ENCODE assay signal across 20 mouse cellular contexts in genomic region chr16:97362231-97362888, GRCm38 (mm10). TPM values are rescaled to one million over a fixed set of nuclear protein-coding genes. Genes with fewer than 3 reads are reported as not detected.
DNase-seq lines count a peak whose midpoint lies in the region; ATAC-seq lines count a peak whose summit lies in the region.
"Had no signal": no experiment of that assay in that cellular context is flagged by ENCODE, and none has a peak within 500 bp of the region (broad histone marks: within the 10 kb centered on the region; RNA-seq: fewer than 3 reads in every experiment).

No protein-coding gene starts in this region.

- H3K4me2 ChIP-seq in heart, embryonic 14.5 days (ENCODE audit: low read length) = no peak overlapping the region
- H3K4me2 ChIP-seq: embryonic facial prominence, embryonic 15.5 days; limb, embryonic 15.5 days had no signal

- intact Hi-C loops in heart, postnatal 36 days (cut with DNase I) = no loop called here

- no peak overlapping the region for H3K4me3 ChIP-seq in heart, embryonic 14.5 days (ENCODE audit: control insufficient read depth in 1 of 2, insufficient read depth in 1 of 2, low read depth in 1 of 2, low read length in 2 of 2)
- H3K4me3 ChIP-seq: embryonic facial prominence, embryonic 15.5 days; forebrain, embryonic 10.5 days; limb, embryonic 15.5 days had no signal

- ATAC-seq in heart, embryonic 14.5 days (ENCODE audit: insufficient number of reproducible peaks, insufficient read depth, low FRiP score, low read depth) = peak; percentile 60
- ATAC-seq in hematopoietic stem cell, adult 5-6 weeks (replicated peaks in 1 of 2; ENCODE audit: insufficient read depth in 1 of 2, low FRiP score in 2 of 2, low TSS enrichment in 1 of 2, low read depth in 1 of 2, poor library complexity in 2 of 2, severe bottlenecking in 2 of 2) = peak; percentile 3 to 54; a peak in 1 of 4 replicates
- ATAC-seq: hindbrain, postnatal 0 days; liver, postnatal 0 days; midbrain, embryonic 16.5 days had no signal

- H3K27ac ChIP-seq in heart, embryonic 14.5 days (replicated peaks in 1 of 2; ENCODE audit: control insufficient read depth in 1 of 2, insufficient read depth in 1 of 2, low read depth in 2 of 2, low read length in 2 of 2) = no peak overlapping the region
- H3K27ac ChIP-seq: embryonic facial prominence, embryonic 15.5 days; forebrain, embryonic 10.5 days; hindbrain, postnatal 0 days; limb, embryonic 15.5 days had no signal

- 22% methylated on average over 8 of the region's 8 CpGs for WGBS in heart, embryonic 14.5 days

- no peaks in the 10 kb centered on the region for H3K9me3 ChIP-seq in heart, embryonic 14.5 days (ENCODE audit: control insufficient read depth, low read length)
- H3K9me3 ChIP-seq: embryonic facial prominence, embryonic 15.5 days; forebrain, embryonic 10.5 days; limb, embryonic 15.5 days had no signal

- no peak for DNase-seq in heart, postnatal 36 days
- DNase-seq in urinary bladder, postnatal 25 days (ENCODE audit: low spot score) = peak; percentile 25
- no peak for DNase-seq in urinary bladder, postnatal 10 days (ENCODE audit: low spot score)
- DNase-seq in cerebellum, adult 9-11 months = no peak
- DNase-seq in layer of hippocampus, adult 9-10 months (ENCODE audit: low spot score) = no peak
- DNase-seq: cerebellum, adult 8-10 months; gastrocnemius, postnatal 14 days; kidney, adult 8-10 months; kidney, postnatal 25 days; liver, postnatal 0 days; retina, postnatal 1 day; thymus, postnatal 25 days had no signal

- no peak overlapping the region for H3K9ac ChIP-seq in heart, embryonic 14.5 days (ENCODE audit: low read length)
- H3K9ac ChIP-seq: embryonic facial prominence, embryonic 15.5 days; limb, embryonic 15.5 days; liver, postnatal 0 days had no signal

- no peaks in the 10 kb centered on the region for H3K36me3 ChIP-seq in heart, embryonic 14.5 days (ENCODE audit: control insufficient read depth, insufficient read depth, low read length)
- H3K36me3 ChIP-seq: embryonic facial prominence, embryonic 15.5 days; forebrain, embryonic 10.5 days; limb, embryonic 15.5 days had no signal

- peaks cover 12 to 43% of the 10 kb centered on the region in 2 experiments for H3K4me1 ChIP-seq in heart, embryonic 14.5 days (ENCODE audit: control insufficient read depth in 2 of 2, insufficient read depth in 2 of 2, low read length in 2 of 2)

- H3K27me3 ChIP-seq in heart, embryonic 14.5 days (ENCODE audit: control insufficient read depth, insufficient read depth, low read length) = no peaks in the 10 kb centered on the region

RNA-seq across cellular contexts. Expression of gene Bace2, which starts 5.8 kb away (rescaled TPM):
- polyA plus RNA-seq in heart, embryonic 14.5 days (2014; fragmentation: Nextera tagmentation; extraction: Ambion mirVana) = 64.8 and 82.0 TPM in 2 replicates
- 10 to 100 TPM; 16.3 to 20.8 TPM for total RNA-seq in heart, postnatal 36 days (2021)
- total RNA-seq in hematopoietic stem cell, adult 5-6 weeks (2017) = 0.06 TPM in 1 of 2 replicates, not detected in the other
- total RNA-seq: megakaryocyte, adult 5-6 weeks had no signal

Comparison
In these comparisons a context has a peak if more than half of its experiments do, and no peak if none do; other contexts are left out.
1. RNA of gene Bace2, which starts 5.8 kb away (total RNA-seq): 16.3 to 20.8 TPM in heart, postnatal 36 days; 0.06 TPM in hematopoietic stem cell, adult 5-6 weeks; every median in the first group is over 10 times any median in the second.